Mouse (Mus musculus): ENCODE measurements around the gene Prss35. TPM values are rescaled to one million over a fixed set of nuclear protein-coding genes. Genes with fewer than 3 reads are reported as not detected.

The Prss35 gene
- total RNA-seq, 2 experiments from 2014 or later = not detected

- no peak for ATAC-seq (replicated peaks; ENCODE audit: poor library complexity)
Observed at GRCm38 (mm10) chr9:86729811-86730210, 13.6 kb upstream of the Prss35 start.

DNA sequence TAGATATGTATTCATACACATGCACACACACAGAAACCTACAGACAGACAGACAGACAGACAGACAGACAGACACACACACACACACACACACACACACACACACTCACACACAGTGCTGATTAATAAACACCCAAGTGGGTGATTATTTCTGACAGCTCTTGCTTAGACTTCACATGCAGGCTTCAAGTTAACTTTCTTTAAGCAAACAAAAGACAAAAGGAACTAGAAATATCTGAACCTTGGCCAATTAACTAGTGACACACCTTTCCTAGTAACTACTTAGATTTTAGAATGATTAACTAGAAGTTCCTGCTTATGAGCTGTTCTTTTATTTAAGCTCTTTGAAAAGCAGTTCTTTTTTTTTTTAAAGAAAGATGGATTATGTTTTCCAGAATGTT, 9.1 kb upstream of the Prss35 start:
- no peak for ATAC-seq (replicated peaks; ENCODE audit: poor library complexity)

DNA sequence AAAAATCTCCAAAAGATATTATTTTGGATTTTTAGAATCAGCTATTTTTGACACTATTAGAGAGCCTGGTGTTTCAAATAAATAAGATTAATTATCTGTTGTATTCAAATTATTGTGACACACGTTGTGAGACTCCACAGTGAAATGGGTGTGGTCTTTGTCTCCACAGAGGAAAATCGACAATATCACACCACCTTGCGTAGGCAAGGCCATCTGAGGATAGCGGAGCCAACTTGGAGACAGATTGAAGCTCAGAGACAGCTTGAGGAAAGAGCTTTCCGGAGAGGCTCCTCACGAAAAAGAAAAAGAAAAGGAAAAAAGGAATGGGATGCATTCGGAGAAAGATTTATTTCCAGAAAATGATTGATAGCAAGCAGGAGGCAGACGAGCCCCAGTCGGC, 8.7 kb upstream of the Prss35 start:
- ATAC-seq (replicated peaks; ENCODE audit: poor library complexity) = no peak

GRCm38 (mm10) chr9:86736991-86737390, 6.5 kb upstream of the Prss35 start:
- ATAC-seq (replicated peaks; ENCODE audit: poor library complexity) = no peak

GRCm38 (mm10) chr9:86738067-86738466, 5.4 kb upstream of the Prss35 start:
- no peak for ATAC-seq (replicated peaks; ENCODE audit: poor library complexity)

DNA sequence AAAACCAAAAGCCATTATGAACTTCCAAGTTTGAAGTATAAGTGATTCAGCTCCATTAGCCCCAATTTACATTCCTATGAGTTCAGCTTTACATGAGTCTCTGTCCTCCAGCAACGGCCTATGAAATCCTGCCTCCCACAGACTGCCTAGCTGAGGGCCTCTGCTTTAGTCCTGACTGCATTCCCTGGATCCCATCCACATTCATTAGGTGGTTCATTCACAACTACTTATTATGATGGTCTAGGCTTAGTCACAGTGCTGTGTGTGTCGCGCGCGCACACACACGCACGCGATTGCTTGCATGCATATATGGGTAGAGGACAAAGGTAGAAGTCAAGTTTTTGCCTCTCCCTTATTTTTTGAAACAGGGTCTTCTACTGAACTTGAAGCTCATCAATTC, 4.6 kb upstream of the Prss35 start:
- ATAC-seq (replicated peaks; ENCODE audit: poor library complexity) = no peak

DNA sequence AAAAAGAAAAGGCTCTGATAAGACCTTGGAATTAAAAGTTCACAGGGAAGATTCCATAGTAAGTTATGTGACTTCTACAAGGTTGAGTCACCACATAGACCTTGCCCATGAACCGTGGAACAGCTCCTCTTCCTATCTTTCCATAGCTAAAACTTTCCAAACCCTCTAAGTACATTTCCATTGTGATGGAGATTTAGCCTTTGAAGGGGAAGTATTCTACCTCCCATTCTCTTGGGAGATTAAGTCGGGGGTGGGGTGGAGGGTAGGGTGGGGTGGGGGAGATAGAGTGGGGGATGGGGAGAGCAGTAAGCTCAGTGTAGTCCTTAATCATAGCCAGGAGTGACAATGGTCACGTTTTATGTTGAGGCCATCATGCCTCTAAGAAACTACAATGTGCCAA, 3.5 kb upstream of the Prss35 start:
- no peak for ATAC-seq (replicated peaks; ENCODE audit: poor library complexity)

- ATAC-seq (replicated peaks; ENCODE audit: poor library complexity) = no peak
Observed at GRCm38 (mm10) chr9:86744041-86744440, 592 bp downstream of the Prss35 start.

DNA sequence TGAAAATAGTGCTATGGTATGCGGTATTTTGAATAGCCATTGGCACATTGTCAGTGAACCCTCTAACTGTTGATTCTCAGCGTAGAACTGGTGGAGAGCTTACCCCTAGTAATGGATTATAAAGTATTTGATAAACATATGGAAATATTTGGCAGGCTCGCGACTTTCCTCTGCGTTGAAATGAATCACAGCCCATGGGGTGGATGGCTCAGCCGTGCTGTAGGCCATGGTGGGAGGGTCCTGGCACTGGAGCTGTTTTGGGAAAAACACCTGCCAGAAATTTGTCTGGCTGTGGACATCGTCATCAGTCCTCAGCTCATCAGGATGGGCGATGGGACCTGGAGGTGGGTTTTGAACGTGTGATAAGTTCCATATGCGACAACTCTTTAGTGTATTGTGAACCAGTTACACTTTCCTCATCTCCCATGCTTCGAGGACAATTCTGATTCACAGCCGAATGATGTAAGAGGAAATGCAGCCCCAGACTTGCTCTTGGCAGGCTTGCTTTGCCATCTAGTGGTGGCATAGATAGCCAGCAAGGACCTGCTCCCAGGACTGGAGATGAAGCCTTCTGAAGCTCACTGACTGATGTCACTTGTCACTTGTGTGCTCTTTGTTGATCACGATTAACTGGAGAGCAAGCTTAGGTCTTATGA, 2.6 kb downstream of the Prss35 start:
- ATAC-seq (replicated peaks; ENCODE audit: poor library complexity) = peak; percentile 97

DNA sequence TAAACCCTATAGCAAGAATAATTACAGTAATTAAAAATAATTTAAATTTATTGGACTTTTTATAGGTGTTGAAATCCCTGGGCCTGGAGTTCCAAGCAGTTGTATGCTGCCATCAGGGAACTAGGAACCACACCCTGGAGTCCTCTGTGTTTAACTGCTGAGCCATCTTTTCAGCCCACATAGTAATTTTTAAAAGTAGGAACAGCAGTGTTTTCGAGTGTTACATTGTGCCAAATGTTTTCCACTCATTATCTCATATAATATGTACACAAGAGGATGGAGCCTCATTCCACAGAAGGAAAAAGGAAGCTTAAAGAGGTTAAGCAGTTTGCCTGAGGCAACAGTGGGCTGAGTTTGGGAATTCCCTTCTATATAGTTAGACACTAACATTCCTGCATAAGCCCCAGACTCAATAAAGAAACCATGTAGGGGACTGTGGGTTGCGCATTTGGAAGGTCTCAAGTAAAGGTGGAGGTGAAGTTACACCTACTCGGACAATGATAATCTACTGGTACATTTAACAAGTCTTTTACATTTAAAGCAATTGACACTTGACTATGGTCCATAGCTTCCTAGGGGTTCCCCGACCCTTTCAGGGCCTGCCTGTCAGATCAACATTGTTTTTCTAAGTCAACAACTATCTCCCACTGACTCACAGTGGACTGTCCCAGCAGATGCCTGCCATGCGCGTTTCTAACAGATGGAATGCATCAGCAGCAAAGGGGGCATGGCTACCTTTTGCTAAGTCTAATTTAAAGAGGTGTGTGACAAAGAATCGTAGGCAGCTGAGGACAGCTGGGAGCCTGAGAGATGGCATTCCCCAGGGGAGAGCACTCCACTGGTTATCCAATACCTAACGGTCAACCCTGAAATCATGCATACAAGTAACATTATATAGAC, 19.3 kb downstream of the Prss35 start:
- no peak for ATAC-seq (replicated peaks; ENCODE audit: poor library complexity)

GRCm38 (mm10) chr9:86764002-86764401, 20.6 kb downstream of the Prss35 start:
- ATAC-seq (replicated peaks; ENCODE audit: poor library complexity) = no peak

GRCm38 (mm10) chr9:86766991-86767390, 23.5 kb downstream of the Prss35 start:
- no peak for ATAC-seq (replicated peaks; ENCODE audit: poor library complexity)

DNA sequence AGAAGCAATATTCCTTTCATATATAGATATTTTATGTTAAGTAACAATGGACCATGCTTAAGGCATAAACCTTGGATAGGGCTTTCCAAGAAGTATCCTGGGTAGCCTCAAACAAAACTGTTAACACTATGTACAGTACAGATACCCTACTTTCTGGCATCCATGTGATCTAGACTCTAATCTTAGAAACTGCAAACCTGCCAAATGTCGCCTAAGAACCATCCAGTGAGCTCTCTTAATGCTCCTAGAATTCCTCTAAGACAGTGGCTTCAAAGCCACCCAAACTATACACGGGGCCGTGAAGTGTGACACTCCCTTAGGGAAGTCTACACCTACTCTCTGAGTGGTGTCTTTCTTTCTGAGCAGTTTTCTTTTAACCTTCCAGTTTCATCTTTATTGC, 29.4 kb downstream of the Prss35 start:
- no peak for ATAC-seq (replicated peaks; ENCODE audit: poor library complexity)

GRCm38 (mm10) chr9:86773996-86774395, 30.5 kb downstream of the Prss35 start:
- no peak for ATAC-seq (replicated peaks; ENCODE audit: poor library complexity)

DNA sequence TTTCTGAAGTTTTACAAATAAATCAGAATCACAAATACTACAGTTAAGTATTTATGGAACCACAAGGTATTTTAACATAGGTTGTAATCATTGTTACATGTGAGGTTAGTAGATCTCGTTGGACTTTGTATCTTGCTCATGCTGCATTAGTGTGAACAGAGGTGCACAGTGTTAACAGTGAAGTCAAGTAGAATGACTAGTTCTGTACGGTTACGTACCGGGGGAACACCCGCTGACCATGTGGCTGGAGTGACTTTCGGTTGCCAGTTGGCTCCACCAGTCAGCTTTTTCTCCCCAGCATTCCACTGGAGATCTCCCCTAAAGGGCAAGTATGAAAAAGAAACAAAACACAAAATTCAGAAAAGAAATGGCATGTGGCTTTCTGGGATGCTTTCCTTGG, 31.9 kb downstream of the Prss35 start:
- no peak for ATAC-seq (replicated peaks; ENCODE audit: poor library complexity)

- no peak for ATAC-seq (replicated peaks; ENCODE audit: poor library complexity)
Observed at GRCm38 (mm10) chr9:86777309-86777708, 33.9 kb downstream of the Prss35 start.

- ATAC-seq (replicated peaks; ENCODE audit: poor library complexity) = no peak
Observed at GRCm38 (mm10) chr9:86778212-86778611, 34.8 kb downstream of the Prss35 start.

- ATAC-seq (replicated peaks; ENCODE audit: poor library complexity) = no peak
Observed at GRCm38 (mm10) chr9:86781426-86781825, 38.0 kb downstream of the Prss35 start.

DNA sequence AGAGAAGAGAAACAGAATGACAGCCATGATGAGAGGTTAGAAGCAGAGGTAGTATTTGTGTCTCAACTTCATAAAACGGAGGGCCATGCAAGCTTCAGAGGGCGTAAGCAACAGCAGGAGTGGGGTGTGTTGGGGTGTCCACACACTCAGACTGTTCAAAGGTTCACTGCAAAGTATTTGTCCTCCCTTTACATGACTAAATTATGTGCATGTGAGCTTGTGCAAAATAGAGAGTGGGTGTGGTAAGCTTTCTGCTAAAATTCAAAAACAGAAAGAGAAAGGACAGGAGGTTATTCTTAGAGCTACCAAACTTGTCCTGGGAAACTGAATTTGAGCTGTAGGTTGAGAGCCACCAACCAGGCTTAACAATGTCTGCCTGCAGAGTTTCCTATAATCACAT, 39.4 kb downstream of the Prss35 start:
- no peak for ATAC-seq (replicated peaks; ENCODE audit: poor library complexity)

DNA sequence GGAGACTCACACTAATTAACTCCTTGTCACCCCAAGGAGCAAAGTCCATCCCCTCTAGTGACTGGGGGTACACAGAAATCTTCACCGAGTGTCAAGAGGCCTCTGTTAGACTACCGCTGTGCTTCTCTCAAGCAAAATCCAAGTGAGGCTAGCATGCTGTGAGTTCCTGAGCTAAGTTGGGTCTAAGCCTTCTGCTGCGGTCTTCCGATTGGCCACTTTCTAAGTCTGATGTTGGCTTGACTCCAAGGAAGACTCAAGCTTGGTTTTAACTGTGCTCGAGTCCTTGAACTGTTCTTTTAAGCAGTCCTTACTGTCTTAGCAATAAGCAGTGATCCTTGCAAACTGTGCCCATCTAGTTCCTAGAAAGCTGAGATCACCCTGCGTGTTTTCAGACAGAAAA, 45.7 kb downstream of the Prss35 start:
- ATAC-seq (replicated peaks; ENCODE audit: poor library complexity) = no peak

DNA sequence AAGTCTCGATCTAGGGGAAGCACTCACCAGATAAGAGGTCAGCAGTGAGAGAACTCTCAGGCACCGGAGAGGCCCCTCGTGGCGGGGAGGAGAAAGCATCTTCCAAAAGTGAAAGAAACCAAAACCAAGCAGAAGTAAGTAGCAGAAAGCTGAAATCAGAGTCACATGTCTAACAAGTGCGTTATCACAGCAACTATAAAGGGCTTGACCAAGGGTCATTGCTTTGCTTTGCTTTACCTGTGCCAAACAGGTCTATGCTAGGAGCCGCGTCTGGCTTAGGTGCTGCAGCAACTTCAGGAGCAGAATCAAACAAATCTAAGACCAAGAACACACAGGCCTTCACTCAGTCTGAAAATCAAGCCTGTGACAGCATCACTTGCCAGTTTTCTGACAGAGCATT, 48.5 kb downstream of the Prss35 start:
- no peak for ATAC-seq (replicated peaks; ENCODE audit: poor library complexity)

DNA sequence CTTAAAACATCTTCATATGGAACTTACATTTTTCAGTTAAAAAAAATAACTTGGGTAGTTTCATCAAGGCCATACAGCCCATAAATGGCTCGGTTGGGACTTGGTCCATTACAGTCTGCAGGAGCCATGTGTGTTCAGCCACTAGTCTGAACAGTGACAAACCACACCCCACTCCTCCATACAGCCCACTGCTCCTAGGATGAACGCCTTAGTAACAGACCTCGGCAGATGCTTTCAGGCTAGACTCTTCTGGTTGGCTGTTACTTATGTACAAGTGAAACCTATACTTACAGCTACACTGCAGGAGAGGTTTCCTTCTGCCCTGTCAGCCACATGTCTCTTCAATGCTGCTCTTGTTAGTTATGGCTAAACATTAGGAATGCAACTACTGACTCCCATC, 51.8 kb downstream of the Prss35 start:
- ATAC-seq (replicated peaks; ENCODE audit: poor library complexity) = no peak
